Mouse (Mus musculus) embryonic facial prominence, embryonic 13.5 days (tissue): ENCODE measurements around the gene Rrp9. TPM values are rescaled to one million over a fixed set of nuclear protein-coding genes. Genes with fewer than 3 reads are reported as not detected.

Experiments
- ATAC-seq: fragments of 200-750 bp; cut with Nextera tagmentation; 2 replicates; pipeline ENCODE4 v1.8.0; 2017; ENCODE audit warnings: low read depth; ENCODE audit not compliant: insufficient number of reproducible peaks, insufficient read depth, low FRiP score, low TSS enrichment
- H3K27ac ChIP-seq: fragments of 300-500 bp; sonication (generic); 2 replicates; pipeline ENCODE4 v1.5.1; 2015; ENCODE audit warnings: moderate library complexity, mild to moderate bottlenecking, inconsistent platforms
- H3K27me3 ChIP-seq: fragments of 300-500 bp; sonication (generic); 2 replicates; pipeline ENCODE4 v1.6.1; 2015; ENCODE audit warnings: mild to moderate bottlenecking, inconsistent platforms
- H3K36me3 ChIP-seq: fragments of 300-500 bp; sonication (generic); 2 replicates; pipeline ENCODE4 v1.6.1; 2015; ENCODE audit warnings: mild to moderate bottlenecking, inconsistent platforms
- H3K4me1 ChIP-seq: fragments of 300-500 bp; sonication (generic); 2 replicates; pipeline ENCODE4 v1.6.1; 2015; ENCODE audit warnings: inconsistent platforms
- H3K4me2 ChIP-seq: fragments of 300-500 bp; sonication (generic); 2 replicates; pipeline ENCODE4 v1.6.1; 2015; ENCODE audit warnings: moderate library complexity, mild to moderate bottlenecking, inconsistent platforms
- H3K4me3 ChIP-seq: fragments of 300-500 bp; sonication (generic); 2 replicates; pipeline ENCODE4 v1.5.1; 2015; ENCODE audit warnings: mild to moderate bottlenecking, inconsistent platforms
- H3K9ac ChIP-seq: fragments of 300-500 bp; sonication (generic); 2 replicates; pipeline ENCODE4 v1.6.1; 2015; ENCODE audit warnings: mild to moderate bottlenecking, inconsistent platforms
- H3K9me3 ChIP-seq: fragments of 300-500 bp; sonication (generic); 2 replicates; pipeline ENCODE4 v1.6.1; 2016; ENCODE audit warnings: inconsistent platforms
- WGBS: fragments of 180-500 bp; shearing (Covaris S2); methylation state at CpG from one replicate; pipeline ENCODE4 v1.1.7; 2015; ENCODE audit warnings: mixed read lengths; 5-methylcytosine and 5-hydroxymethylcytosine counted together
- polyA plus RNA-seq: library from polyadenylated mRNA; unstranded; fragments of >200 nt; fragmentation: Nextera tagmentation; extraction: Ambion mirVana; gene quantifications from 2 replicates; pipeline ENCODE4 v1.2.1, GENCODE M21; 2015

Rrp9 gene
- polyA plus RNA-seq, 1 experiment from 2014 or later: 49.8 TPM

- peak overlapping the region; percentile 95 for H3K4me2 ChIP-seq
- ATAC-seq: peak; percentile 23; the same call in 1 of the 2 replicates
- H3K9me3 ChIP-seq: no peaks in the 10 kb centered on the region
- peak overlapping the region; percentile 85 for H3K27ac ChIP-seq
- peak overlapping the region; percentile 77 for H3K4me3 ChIP-seq
- H3K27me3 ChIP-seq: no peaks in the 10 kb centered on the region
- peaks cover 58% of the 10 kb centered on the region for H3K4me1 ChIP-seq
- WGBS: 21% methylated on average over 16 of the region's 16 CpGs
- peaks cover 18% of the 10 kb centered on the region for H3K36me3 ChIP-seq
- peak overlapping the region; percentile 61 for H3K9ac ChIP-seq
These were observed 500 bp downstream of the Rrp9 start for GRCm38 (mm10) chr9:106476002-106476923.

DNA sequence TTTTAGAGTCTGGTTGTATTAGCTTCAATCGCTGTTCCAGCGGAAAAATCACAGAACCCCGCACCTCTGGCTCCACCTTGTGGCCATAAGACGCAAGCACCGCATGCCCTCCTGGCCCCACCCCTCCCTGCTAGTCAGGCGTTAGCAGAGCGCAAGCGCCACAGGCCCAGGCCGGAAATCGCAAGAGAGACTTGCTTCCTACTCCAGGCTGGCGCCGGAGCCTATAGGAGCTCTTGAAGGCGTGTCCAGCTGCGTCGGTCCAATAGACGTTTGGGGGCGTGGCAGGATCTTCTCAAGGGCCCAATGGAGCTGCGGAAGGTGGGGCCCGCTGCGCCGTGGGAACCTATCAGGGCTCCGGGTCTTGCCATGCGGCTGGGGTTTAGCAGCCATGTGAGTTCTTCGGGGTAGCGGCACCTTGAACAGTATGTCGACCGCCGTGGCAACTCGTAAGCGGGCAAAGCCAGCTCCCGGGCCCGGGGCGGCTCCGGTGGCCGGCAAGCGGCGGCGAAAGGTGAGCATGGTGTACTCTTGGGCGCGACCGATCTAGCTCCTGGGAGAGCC lies 1.2 kb downstream of the Rrp9 start, which contains the start of gene Parp3:
TSS of gene Parp3 (minus strand) at position 26 of the 561 bp plus-strand sequence.
- peak within 1 kb of the TSS; percentile 95 for H3K4me2 ChIP-seq
- no peaks in the 10 kb centered on the region for H3K9me3 ChIP-seq
- WGBS: 0% methylated on average over 41 of the region's 41 CpGs
- H3K27me3 ChIP-seq: no peaks in the 10 kb centered on the region
- peak within 1 kb of the TSS; percentile 77 for H3K4me3 ChIP-seq
- peak within 1 kb of the TSS; percentile 81 for H3K9ac ChIP-seq
- peak; percentile 97 for ATAC-seq
- peaks cover 50% of the 10 kb centered on the region for H3K4me1 ChIP-seq
- peaks cover 24% of the 10 kb centered on the region for H3K36me3 ChIP-seq
- peak within 1 kb of the TSS; percentile 85 for H3K27ac ChIP-seq

GRCm38 (mm10) chr9:106477649-106478048 lies 1.9 kb downstream of the Rrp9 start:
- peaks cover 46% of the 10 kb centered on the region for H3K4me1 ChIP-seq
- H3K4me2 ChIP-seq: peak overlapping the region; percentile 95
- peak overlapping the region; percentile 81 for H3K9ac ChIP-seq
- H3K27me3 ChIP-seq: no peaks in the 10 kb centered on the region
- H3K4me3 ChIP-seq: peak overlapping the region; percentile 77
- H3K9me3 ChIP-seq: no peaks in the 10 kb centered on the region
- peaks cover 26% of the 10 kb centered on the region for H3K36me3 ChIP-seq
- 4% methylated on average over 16 of the region's 16 CpGs for WGBS
- no peak overlapping the region for H3K27ac ChIP-seq
- no peak for ATAC-seq

- peak overlapping the region; percentile 95 for H3K4me2 ChIP-seq
- H3K4me3 ChIP-seq: peak overlapping the region; percentile 77
- 75% methylated on average over 9 of the region's 9 CpGs for WGBS
- peaks cover 46% of the 10 kb centered on the region for H3K4me1 ChIP-seq
- peaks cover 31% of the 10 kb centered on the region for H3K36me3 ChIP-seq
- peak overlapping the region; percentile 81 for H3K9ac ChIP-seq
- H3K27me3 ChIP-seq: no peaks in the 10 kb centered on the region
- no peak for ATAC-seq
- no peaks in the 10 kb centered on the region for H3K9me3 ChIP-seq
- H3K27ac ChIP-seq: no peak overlapping the region
These were observed 2.3 kb downstream of the Rrp9 start for GRCm38 (mm10) chr9:106478101-106478500.

- H3K4me1 ChIP-seq: peaks cover 23% of the 10 kb centered on the region
- ATAC-seq: no peak
- H3K27me3 ChIP-seq: no peaks in the 10 kb centered on the region
- 86% methylated on average over 7 of the region's 7 CpGs for WGBS
- no peak overlapping the region for H3K27ac ChIP-seq
- no peak overlapping the region for H3K4me3 ChIP-seq
- no peak overlapping the region for H3K4me2 ChIP-seq
- H3K36me3 ChIP-seq: peaks cover 55% of the 10 kb centered on the region
- no peaks in the 10 kb centered on the region for H3K9me3 ChIP-seq
- no peak overlapping the region for H3K9ac ChIP-seq
These were observed 4.8 kb downstream of the Rrp9 start for GRCm38 (mm10) chr9:106480541-106480940.

- peaks cover 18% of the 10 kb centered on the region for H3K4me1 ChIP-seq
- H3K4me3 ChIP-seq: no peak overlapping the region
- no peak overlapping the region for H3K9ac ChIP-seq
- ATAC-seq: no peak
- peaks cover 60% of the 10 kb centered on the region for H3K36me3 ChIP-seq
- H3K9me3 ChIP-seq: no peaks in the 10 kb centered on the region
- H3K27me3 ChIP-seq: no peaks in the 10 kb centered on the region
- no peak overlapping the region for H3K4me2 ChIP-seq
- WGBS: 93% methylated on average over 15 of the region's 15 CpGs
- H3K27ac ChIP-seq: no peak overlapping the region
These were observed 5.3 kb downstream of the Rrp9 start for GRCm38 (mm10) chr9:106481075-106481474.

GRCm38 (mm10) chr9:106481676-106482075 lies 5.9 kb downstream of the Rrp9 start:
- Histone ChIP-seq H3K4me3 (no peak overlapping the region), H3K36me3 (peaks cover 65% of the 10 kb centered on the region), H3K27me3 (no peaks in the 10 kb centered on the region), H3K4me2 (no peak overlapping the region), H3K9ac (no peak overlapping the region), H3K9me3 (no peaks in the 10 kb centered on the region), H3K4me1 (peaks cover 12% of the 10 kb centered on the region), H3K27ac (no peak overlapping the region)
- 93% methylated on average over 13 of the region's 13 CpGs for WGBS
- no peak for ATAC-seq

GRCm38 (mm10) chr9:106482578-106483115 lies 6.9 kb downstream of the Rrp9 start:
- peaks cover 11% of the 10 kb centered on the region for H3K4me1 ChIP-seq
- H3K27me3 ChIP-seq: no peaks in the 10 kb centered on the region
- ATAC-seq: no peak
- H3K4me2 ChIP-seq: no peak overlapping the region
- H3K36me3 ChIP-seq: peaks cover 65% of the 10 kb centered on the region
- no peak overlapping the region for H3K27ac ChIP-seq
- 0 out of 2 replicates have a peak overlapping the region, but pooled peaks have one; percentile 36 for H3K9ac ChIP-seq
- H3K4me3 ChIP-seq: no peak overlapping the region
- no peaks in the 10 kb centered on the region for H3K9me3 ChIP-seq
- 92% methylated on average over 17 of the region's 17 CpGs for WGBS

GRCm38 (mm10) chr9:106483136-106483535 lies 7.4 kb downstream of the Rrp9 start:
- Histone ChIP-seq H3K9ac (0 out of 2 replicates have a peak overlapping the region, but pooled peaks have one; percentile 36), H3K9me3 (no peaks in the 10 kb centered on the region), H3K4me1 (peaks cover 6% of the 10 kb centered on the region), H3K27me3 (no peaks in the 10 kb centered on the region), H3K4me2 (no peak overlapping the region), H3K27ac (no peak overlapping the region), H3K36me3 (peaks cover 65% of the 10 kb centered on the region), H3K4me3 (no peak overlapping the region)
- 95% methylated on average over 10 of the region's 10 CpGs for WGBS
- no peak for ATAC-seq

GRCm38 (mm10) chr9:106483606-106484005 lies 7.8 kb downstream of the Rrp9 start:
- no peaks in the 10 kb centered on the region for H3K9me3 ChIP-seq
- 0 out of 2 replicates have a peak, but pooled peaks cover 2% of the 10 kb centered on the region for H3K4me1 ChIP-seq
- no peak overlapping the region for H3K27ac ChIP-seq
- no peak overlapping the region for H3K9ac ChIP-seq
- no peaks in the 10 kb centered on the region for H3K27me3 ChIP-seq
- H3K4me2 ChIP-seq: no peak overlapping the region
- no peak for ATAC-seq
- peaks cover 65% of the 10 kb centered on the region for H3K36me3 ChIP-seq
- no peak overlapping the region for H3K4me3 ChIP-seq
- WGBS: 90% methylated on average over 17 of the region's 17 CpGs

GRCm38 (mm10) chr9:106485076-106485475 lies 9.3 kb downstream of the Rrp9 start:
- H3K4me1 ChIP-seq: no peaks in the 10 kb centered on the region
- no peak overlapping the region for H3K9ac ChIP-seq
- no peak overlapping the region for H3K4me2 ChIP-seq
- no peak overlapping the region for H3K4me3 ChIP-seq
- no peak; the same call in 1 of the 2 replicates for ATAC-seq
- H3K36me3 ChIP-seq: peaks cover 59% of the 10 kb centered on the region
- H3K9me3 ChIP-seq: no peaks in the 10 kb centered on the region
- no peaks in the 10 kb centered on the region for H3K27me3 ChIP-seq
- WGBS: 89% methylated on average over 10 of the region's 10 CpGs
- H3K27ac ChIP-seq: no peak overlapping the region
